Mouse (Mus musculus): ENCODE measurements around the gene Cbln1. TPM values are rescaled to one million over a fixed set of nuclear protein-coding genes. Genes with fewer than 3 reads are reported as not detected.

Cbln1 gene
- polyA plus RNA-seq, 1 experiment = not detected

GRCm38 (mm10) chr8:87470834-87471602 is 1.4 kb downstream of the Cbln1 start:
- Histone ChIP-seq H3K4me1 (peaks cover 42% of the 10 kb centered on the region), H3K27me3 (replicated peaks) (peaks cover 92% of the 10 kb centered on the region), H3K9me3 (peaks cover 27% of the 10 kb centered on the region; the same call in 1 of the 2 replicates), H3K4me3 (replicated peaks) (peak overlapping the region; percentile 28), H3K36me3 (replicated peaks; ENCODE audit: low read length) (no peaks in the 10 kb centered on the region)
- TF ChIP-seq FLI1 (IDR thresholded peaks at IDR 0.05; ENCODE audit: low read length) (no peak), GATA1 (IDR thresholded peaks at IDR 0.05; ENCODE audit: borderline replicate concordance, low read length) (no peak)

DNA sequence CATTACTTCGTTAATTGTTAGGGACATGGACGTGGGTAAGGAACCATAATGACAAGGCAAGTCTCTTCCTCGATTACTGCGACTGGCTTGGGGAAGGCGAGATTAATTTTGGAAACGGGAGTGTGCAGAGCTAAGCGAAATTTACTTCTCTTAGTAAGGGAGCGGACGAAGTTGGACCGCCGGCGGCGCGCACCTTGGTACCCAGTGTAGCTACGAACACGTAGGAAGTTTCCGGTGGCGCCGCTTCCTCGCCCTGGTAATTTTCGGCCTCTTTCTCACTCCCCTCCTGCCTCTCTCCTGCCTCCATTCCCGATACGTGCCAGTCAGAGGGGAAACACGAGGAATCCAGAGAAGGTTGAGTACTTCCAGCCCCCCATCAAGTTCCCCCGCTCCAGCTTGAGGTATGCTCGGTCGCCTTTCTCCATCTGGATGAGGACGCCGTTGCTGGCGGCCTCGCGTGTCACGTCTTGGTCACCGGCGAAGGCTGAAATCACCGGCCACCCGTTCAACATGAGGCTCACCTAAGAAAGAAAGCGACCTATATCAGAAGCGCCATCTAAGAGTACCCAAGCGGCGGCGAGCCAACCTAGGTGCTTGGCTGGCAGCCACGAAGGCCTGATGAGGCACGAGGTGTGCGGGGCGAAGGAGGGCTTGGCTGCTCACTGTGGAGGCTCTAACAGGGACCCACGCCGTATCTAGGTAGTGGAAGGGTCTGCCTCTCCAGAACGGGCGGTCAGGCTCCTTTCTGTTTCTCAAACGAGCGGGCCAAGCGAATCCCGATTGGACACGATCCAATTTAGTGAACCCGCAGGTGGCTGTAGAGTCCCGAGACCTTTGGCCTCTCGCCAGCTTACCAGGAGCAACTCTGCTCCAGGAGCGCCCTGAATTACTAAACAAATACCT is 2.2 kb downstream of the Cbln1 start:
- H3K4me1 ChIP-seq = peaks cover 42% of the 10 kb centered on the region
- no peaks in the 10 kb centered on the region for H3K36me3 ChIP-seq (replicated peaks; ENCODE audit: low read length)
- H3K27me3 ChIP-seq (replicated peaks) = peaks cover 91% of the 10 kb centered on the region
- TF ChIP-seq GATA1 (IDR thresholded peaks at IDR 0.05; ENCODE audit: borderline replicate concordance, low read length) (no peak), FLI1 (IDR thresholded peaks at IDR 0.05; ENCODE audit: low read length) (no peak)
- H3K9me3 ChIP-seq = peaks cover 27% of the 10 kb centered on the region; the same call in 1 of the 2 replicates
- peak overlapping the region; percentile 47 for H3K4me3 ChIP-seq (replicated peaks)

DNA sequence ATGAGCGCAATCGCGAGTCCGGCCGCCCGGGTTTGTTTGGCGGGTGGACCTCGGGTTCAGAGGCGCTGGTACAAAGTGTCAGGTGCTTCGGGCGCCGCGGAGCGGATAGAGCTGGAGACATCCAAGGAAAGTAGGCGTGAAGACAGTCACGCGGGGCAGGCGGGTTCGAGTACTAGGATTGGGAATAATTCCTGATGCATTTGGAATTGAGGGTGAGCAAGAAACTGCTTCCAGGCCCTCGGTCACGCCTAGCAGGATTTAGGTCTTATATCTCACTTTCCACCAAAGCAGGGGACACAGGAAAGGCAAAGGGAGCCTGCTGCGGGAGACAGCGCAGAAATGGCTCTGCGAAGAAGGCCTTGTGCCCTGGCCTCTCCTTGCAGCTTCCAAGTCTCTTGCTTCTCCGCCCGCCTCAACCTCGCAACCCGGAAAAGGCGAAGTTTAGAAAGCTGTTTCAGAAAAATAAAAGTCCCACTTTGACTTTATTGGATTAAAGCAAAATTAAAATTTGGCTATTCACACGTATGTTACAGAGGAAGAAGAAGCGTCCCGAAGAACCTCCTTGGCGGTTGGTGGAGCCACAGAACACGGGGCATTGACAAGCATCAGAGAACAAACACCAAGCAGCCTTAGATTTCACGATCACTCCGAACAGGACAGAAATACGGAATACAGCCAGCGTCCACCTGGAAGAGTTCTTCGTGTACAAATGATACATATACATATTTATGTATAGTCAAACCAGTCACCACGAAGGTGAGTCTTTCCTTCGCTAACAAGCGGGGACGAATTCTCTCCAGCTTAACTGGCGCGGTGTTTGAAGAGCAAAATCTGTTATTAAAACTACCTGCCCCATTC is 3.2 kb downstream of the Cbln1 start:
- no peak overlapping the region for H3K4me3 ChIP-seq (replicated peaks)
- H3K36me3 ChIP-seq (replicated peaks; ENCODE audit: low read length) = no peaks in the 10 kb centered on the region
- peaks cover 27% of the 10 kb centered on the region; the same call in 1 of the 2 replicates for H3K9me3 ChIP-seq
- peaks cover 89% of the 10 kb centered on the region for H3K27me3 ChIP-seq (replicated peaks)
- peaks cover 42% of the 10 kb centered on the region for H3K4me1 ChIP-seq
- TF ChIP-seq GATA1 (IDR thresholded peaks at IDR 0.05; ENCODE audit: borderline replicate concordance, low read length) (no peak), FLI1 (IDR thresholded peaks at IDR 0.05; ENCODE audit: low read length) (no peak)

DNA sequence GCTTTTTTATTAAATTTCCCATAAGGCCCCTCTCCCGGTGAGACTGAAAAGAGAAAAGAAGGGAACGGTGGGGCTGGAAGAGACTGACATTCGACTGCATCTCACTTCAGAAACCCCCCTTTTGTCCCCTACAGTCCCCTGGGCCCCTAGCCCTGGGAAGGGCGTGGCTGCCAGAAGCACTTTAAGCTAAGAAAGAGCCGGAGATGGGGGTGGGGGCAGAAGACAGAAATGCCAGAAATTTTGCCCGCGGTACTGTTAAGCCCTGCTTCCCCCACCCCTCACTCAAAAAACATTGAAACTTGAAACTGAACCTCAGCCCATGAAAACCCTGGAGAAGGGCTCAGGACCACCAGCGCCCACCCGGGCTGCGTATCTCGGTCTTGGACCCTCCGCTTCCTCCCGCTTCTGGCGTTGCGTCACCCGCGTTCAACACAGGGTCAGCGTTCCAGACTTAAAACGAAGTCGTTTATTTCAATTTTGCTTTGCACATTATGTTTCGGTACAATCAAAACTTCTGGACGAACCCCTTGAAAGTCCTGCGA is 3.9 kb downstream of the Cbln1 start:
- no peak for TF ChIP-seq FLI1 (IDR thresholded peaks at IDR 0.05; ENCODE audit: low read length)
- H3K36me3 ChIP-seq (replicated peaks; ENCODE audit: low read length) = no peaks in the 10 kb centered on the region
- peaks cover 41% of the 10 kb centered on the region for H3K4me1 ChIP-seq
- H3K9me3 ChIP-seq = peaks cover 27% of the 10 kb centered on the region; the same call in 1 of the 2 replicates
- no peak overlapping the region for H3K4me3 ChIP-seq (replicated peaks)
- peaks cover 83% of the 10 kb centered on the region for H3K27me3 ChIP-seq (replicated peaks)

DNA sequence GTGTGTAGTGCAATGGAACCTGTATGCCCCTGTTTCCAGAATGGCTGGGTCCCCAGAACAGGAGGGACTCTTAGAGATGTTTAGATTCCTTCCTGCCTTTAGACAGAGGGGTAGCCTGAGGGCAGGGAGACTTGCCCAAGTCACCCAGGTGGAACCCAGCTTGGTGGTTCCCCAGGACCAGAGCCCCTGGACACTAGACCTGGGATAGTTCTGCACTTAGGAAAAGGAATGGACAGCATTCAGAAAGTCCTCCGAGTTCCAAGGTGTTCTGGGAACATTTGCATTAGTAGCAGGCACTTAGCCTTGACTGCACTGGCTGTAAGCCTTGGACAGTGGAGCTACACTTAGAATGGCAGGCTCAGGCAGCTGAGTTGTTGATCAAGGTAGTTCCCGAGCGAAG is 4.5 kb downstream of the Cbln1 start:
- peaks cover 22% of the 10 kb centered on the region; the same call in 1 of the 2 replicates for H3K9me3 ChIP-seq
- H3K4me3 ChIP-seq (replicated peaks) = no peak overlapping the region
- peaks cover 35% of the 10 kb centered on the region for H3K4me1 ChIP-seq
- TF ChIP-seq GATA1 (IDR thresholded peaks at IDR 0.05; ENCODE audit: borderline replicate concordance, low read length) (no peak), FLI1 (IDR thresholded peaks at IDR 0.05; ENCODE audit: low read length) (no peak)
- H3K36me3 ChIP-seq (replicated peaks; ENCODE audit: low read length) = no peaks in the 10 kb centered on the region
- H3K27me3 ChIP-seq (replicated peaks) = peaks cover 78% of the 10 kb centered on the region

GRCm38 (mm10) chr8:87466936-87467602 is 5.3 kb downstream of the Cbln1 start:
- H3K27me3 ChIP-seq (replicated peaks) = peaks cover 70% of the 10 kb centered on the region
- H3K4me3 ChIP-seq (replicated peaks) = no peak overlapping the region

GRCm38 (mm10) chr8:87466335-87466734 is 6.1 kb downstream of the Cbln1 start:
- Histone ChIP-seq H3K9me3 (peaks cover 15% of the 10 kb centered on the region; the same call in 1 of the 2 replicates), H3K27me3 (replicated peaks) (peaks cover 63% of the 10 kb centered on the region), H3K4me3 (replicated peaks) (no peak overlapping the region), H3K4me1 (peaks cover 20% of the 10 kb centered on the region), H3K36me3 (replicated peaks; ENCODE audit: low read length) (no peaks in the 10 kb centered on the region)
- TF ChIP-seq GATA1 (IDR thresholded peaks at IDR 0.05; ENCODE audit: borderline replicate concordance, low read length) (no peak), FLI1 (IDR thresholded peaks at IDR 0.05; ENCODE audit: low read length) (no peak)

More at GRCm38 (mm10) chr8:87466936-87467602, 5.3 kb downstream of the Cbln1 start:
- Histone ChIP-seq H3K36me3 (replicated peaks; ENCODE audit: low read length) (no peaks in the 10 kb centered on the region), H3K9me3 (peaks cover 20% of the 10 kb centered on the region; the same call in 1 of the 2 replicates), H3K4me1 (peaks cover 27% of the 10 kb centered on the region)
- TF ChIP-seq GATA1 (IDR thresholded peaks at IDR 0.05; ENCODE audit: borderline replicate concordance, low read length) = no peak
- no peak for TF ChIP-seq FLI1 (IDR thresholded peaks at IDR 0.05; ENCODE audit: low read length)

DNA sequence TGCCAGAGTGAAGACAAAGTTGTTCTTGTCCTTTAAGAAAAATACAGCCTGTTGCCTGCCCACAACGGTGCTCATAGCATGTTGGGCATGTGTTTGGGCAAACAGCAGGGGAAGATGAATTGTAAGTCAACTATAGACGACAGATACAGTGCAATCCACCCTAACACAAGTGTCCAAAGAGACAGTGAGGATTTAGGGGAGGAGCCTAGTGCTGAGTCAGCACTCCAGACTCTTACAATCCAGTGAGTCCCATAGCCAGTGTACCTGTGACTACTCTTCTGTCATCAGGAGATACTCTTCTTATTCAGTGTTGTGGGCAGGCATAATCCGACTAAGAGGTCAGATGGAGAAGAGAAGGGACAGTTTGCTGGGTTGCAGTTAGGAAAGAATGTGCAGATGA is 8.0 kb downstream of the Cbln1 start:
- Histone ChIP-seq H3K36me3 (replicated peaks; ENCODE audit: low read length) (no peaks in the 10 kb centered on the region), H3K27me3 (replicated peaks) (peaks cover 47% of the 10 kb centered on the region), H3K9me3 (peaks cover 3% of the 10 kb centered on the region; the same call in 1 of the 2 replicates), H3K4me3 (replicated peaks) (no peak overlapping the region), H3K4me1 (peaks cover 6% of the 10 kb centered on the region)
- no peak for TF ChIP-seq FLI1 (IDR thresholded peaks at IDR 0.05; ENCODE audit: low read length)
- no peak for TF ChIP-seq GATA1 (IDR thresholded peaks at IDR 0.05; ENCODE audit: borderline replicate concordance, low read length)
